Mouse (Mus musculus) heart, adult 2 months (tissue): ENCODE data around the gene Phox2a. TPM values are rescaled to one million over a fixed set of nuclear protein-coding genes. Genes with fewer than 3 reads are reported as not detected.
A peak's percentile ranks its signal among the peaks of the same experiment; 100 is the strongest.

Experiments
- DNase-seq, 2 experiments: peaks; one replicate each; pipeline ENCODE4 v3.0.0; 2021
- H3K27ac ChIP-seq: fragments of 200-600 bp; 2 replicates; pipeline ENCODE4 v1.8.1; 2022
- H3K27me3 ChIP-seq: fragments of 200-500 bp; 2 replicates; pipeline ENCODE4 v1.6.1; 2012; ENCODE audit warnings: mild to moderate bottlenecking, low read length, inconsistent platforms, mixed read lengths; ENCODE audit not compliant: control insufficient read depth, insufficient read depth
- H3K36me3 ChIP-seq: fragments of 200-500 bp; 2 replicates; pipeline ENCODE4 v1.6.1; 2012; ENCODE audit warnings: low read length, inconsistent platforms; ENCODE audit not compliant: control insufficient read depth, insufficient read depth
- H3K4me1 ChIP-seq: fragments of 200-500 bp; 2 replicates; pipeline ENCODE4 v1.6.1; 2011; ENCODE audit warnings: low read length; ENCODE audit not compliant: control insufficient read depth, insufficient read depth
- H3K4me3 ChIP-seq: fragments of 200-600 bp; 2 replicates; pipeline ENCODE4 v1.8.1; 2022
- H3K79me2 ChIP-seq: fragments of 200-500 bp; replicated peaks from 2 replicates; pipeline ENCODE4 v1.6.1; 2012; ENCODE audit warnings: mild to moderate bottlenecking, inconsistent platforms, low read length, moderate library complexity, mixed read lengths; ENCODE audit not compliant: control insufficient read depth, insufficient read depth
- H3K9ac ChIP-seq: fragments of 200-500 bp; 2 replicates; pipeline ENCODE4 v1.6.1; 2012; ENCODE audit warnings: low read depth, mild to moderate bottlenecking, control low read depth, inconsistent platforms, low read length, mixed read lengths
- CTCF ChIP-seq: fragments of 200-600 bp; IDR thresholded peaks from 2 replicates; pipeline ENCODE4 v1.8.1; 2022; ENCODE audit warnings: antibody characterized with exemption, mild to moderate bottlenecking, moderate library complexity
- EP300 ChIP-seq: fragments of 200-500 bp; IDR thresholded peaks from 2 replicates; pipeline ENCODE4 v1.6.1; 2011; ENCODE audit warnings: low read depth, low read length, control low read depth; ENCODE audit not compliant: insufficient read depth
- POLR2A ChIP-seq: fragments of 200-500 bp; IDR thresholded peaks from 2 replicates; pipeline ENCODE4 v1.6.1; 2011; ENCODE audit warnings: mild to moderate bottlenecking, low read depth, low read length, control low read depth; ENCODE audit not compliant: insufficient read depth
- WGBS: fragments of 180-500 bp; shearing (Covaris S2); methylation state at CpG from one replicate; pipeline ENCODE4 v1.1.7; 2018; 5-methylcytosine and 5-hydroxymethylcytosine counted together
- intact Hi-C: fragments of 180-260 bp; cut with DNase I; formaldehyde crosslinking; loops from one replicate; pipeline ENCODE4 v1.15.1; 2025
- polyA plus RNA-seq: library from polyadenylated mRNA; depleted of rRNA; stranded (reverse); fragments of >200 nt; gene quantifications from 2 replicates; pipeline ENCODE4 v1.2.3, GENCODE M21; 2012
- total RNA-seq, 2 experiments: library from RNA; stranded (reverse); gene quantifications; 2 replicates each; pipeline ENCODE4 v1.2.3; 2021

The Phox2a gene
- total and polyA plus RNA-seq, 3 experiments: 0.14 to 0.34 (median 0.33) TPM

DNA sequence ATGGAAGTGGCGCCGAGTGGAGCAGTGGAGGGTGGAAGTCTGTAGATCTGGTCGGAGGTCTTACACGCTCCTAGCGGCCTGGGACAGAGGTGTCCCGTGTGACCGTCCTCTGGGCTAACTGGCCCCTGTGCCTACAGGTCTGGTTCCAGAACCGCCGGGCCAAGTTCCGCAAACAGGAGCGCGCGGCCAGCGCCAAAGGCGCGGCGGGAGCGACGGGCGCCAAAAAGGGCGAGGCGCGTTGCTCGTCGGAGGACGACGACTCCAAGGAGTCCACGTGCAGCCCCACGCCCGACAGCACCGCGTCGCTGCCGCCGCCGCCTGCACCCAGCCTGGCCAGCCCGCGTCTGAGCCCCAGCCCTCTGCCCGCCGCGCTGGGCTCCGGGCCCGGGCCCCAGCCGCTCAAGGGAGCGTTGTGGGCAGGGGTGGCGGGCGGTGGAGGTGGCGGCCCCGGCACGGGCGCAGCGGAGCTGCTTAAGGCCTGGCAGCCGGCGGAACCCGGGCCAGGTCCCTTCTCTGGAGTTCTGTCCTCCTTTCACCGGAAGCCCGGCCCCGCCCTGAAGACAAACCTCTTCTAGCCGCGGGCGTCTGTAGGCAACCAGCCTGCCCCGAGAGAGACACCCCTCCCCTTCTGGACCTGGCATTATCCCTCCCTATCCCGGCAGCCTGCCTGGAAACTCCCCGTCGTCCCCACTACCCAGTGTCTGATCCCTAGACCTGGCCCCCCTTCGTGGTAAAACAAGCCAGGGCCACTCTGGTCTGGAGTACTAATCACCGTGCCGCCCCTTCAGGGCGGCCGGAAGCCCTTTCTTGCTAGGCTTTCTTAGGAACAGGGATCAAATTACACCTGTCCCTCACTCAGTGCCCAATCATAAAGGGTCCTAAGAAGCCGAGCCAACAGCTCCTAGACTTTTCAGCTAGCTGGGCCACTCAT is 3.7 kb downstream of the Phox2a start:
- peak; percentile 74 to 79 for DNase-seq
- intact Hi-C loops: no loop called here
- under 1% methylated on average over 71 of the region's 71 CpGs for WGBS
- Histone ChIP-seq H3K9ac (peak overlapping the region; percentile 67), H3K27me3 (peaks cover 17% of the 10 kb centered on the region), H3K36me3 (no peaks in the 10 kb centered on the region), H3K4me1 (peaks cover 3% of the 10 kb centered on the region; the same call in 1 of the 2 replicates), H3K27ac (peak overlapping the region; percentile 59), H3K79me2 (no peaks in the 10 kb centered on the region), H3K4me3 (peak overlapping the region; percentile 43)
- TF ChIP-seq CTCF (peak; percentile 14), POLR2A (no peak), EP300 (0 out of 2 replicates have a peak, but pooled peaks have one; percentile 3)

DNA sequence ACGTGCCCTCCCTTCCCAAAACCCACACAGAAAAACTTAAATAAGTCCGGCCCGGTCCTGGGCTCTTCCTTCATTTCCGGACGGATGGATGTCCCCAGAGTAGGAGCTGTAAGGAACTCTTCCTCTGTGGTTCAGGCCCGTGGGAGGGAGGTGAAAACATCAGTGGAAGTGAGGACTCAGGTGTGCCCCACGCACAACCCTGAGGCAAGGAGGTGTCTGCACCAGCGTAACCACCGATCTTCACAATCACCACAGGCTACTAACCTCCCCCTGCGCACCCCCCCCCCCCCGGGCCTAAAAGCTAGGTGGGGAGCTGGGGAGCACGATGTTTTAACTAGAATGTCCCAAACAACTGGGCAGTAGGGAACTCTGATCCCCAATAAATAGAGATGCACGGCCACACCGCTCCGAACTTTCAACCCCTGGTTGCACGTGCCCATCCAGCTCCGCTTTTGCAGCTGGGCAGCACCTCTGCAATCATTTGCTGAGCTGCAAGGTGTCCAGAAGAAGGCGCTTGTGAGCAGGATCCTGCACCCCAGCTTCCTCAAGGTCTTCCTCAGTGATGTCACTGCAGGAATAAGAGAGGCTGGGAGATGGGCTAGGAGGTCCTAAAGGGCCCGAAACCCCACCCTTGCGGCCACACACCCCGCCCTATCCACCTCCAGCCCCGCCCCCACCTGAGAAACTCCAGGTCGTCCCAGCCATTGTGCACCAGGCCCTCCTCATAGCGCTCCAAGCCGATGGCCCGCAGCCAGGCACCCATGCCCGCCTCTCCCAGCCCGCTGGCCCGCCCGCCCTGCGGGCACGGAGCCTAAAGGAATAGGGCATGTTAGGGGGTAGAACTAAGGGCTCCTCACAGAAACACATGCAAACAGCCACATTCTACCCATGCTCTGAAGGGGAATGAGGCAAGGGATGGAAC is 5.0 kb downstream of the Phox2a start:
- Histone ChIP-seq H3K4me3 (no peak overlapping the region), H3K36me3 (no peaks in the 10 kb centered on the region; the same call in 1 of the 2 replicates), H3K9ac (no peak overlapping the region), H3K4me1 (peaks cover 3% of the 10 kb centered on the region; the same call in 1 of the 2 replicates), H3K79me2 (no peaks in the 10 kb centered on the region), H3K27ac (no peak overlapping the region), H3K27me3 (peaks cover 14% of the 10 kb centered on the region)
- 61% methylated on average over 32 of the region's 32 CpGs for WGBS
- DNase-seq: peak; percentile 33 to 38
- TF ChIP-seq EP300 (no peak), CTCF (peak; percentile 57)
- intact Hi-C loops: no loop called here

DNA sequence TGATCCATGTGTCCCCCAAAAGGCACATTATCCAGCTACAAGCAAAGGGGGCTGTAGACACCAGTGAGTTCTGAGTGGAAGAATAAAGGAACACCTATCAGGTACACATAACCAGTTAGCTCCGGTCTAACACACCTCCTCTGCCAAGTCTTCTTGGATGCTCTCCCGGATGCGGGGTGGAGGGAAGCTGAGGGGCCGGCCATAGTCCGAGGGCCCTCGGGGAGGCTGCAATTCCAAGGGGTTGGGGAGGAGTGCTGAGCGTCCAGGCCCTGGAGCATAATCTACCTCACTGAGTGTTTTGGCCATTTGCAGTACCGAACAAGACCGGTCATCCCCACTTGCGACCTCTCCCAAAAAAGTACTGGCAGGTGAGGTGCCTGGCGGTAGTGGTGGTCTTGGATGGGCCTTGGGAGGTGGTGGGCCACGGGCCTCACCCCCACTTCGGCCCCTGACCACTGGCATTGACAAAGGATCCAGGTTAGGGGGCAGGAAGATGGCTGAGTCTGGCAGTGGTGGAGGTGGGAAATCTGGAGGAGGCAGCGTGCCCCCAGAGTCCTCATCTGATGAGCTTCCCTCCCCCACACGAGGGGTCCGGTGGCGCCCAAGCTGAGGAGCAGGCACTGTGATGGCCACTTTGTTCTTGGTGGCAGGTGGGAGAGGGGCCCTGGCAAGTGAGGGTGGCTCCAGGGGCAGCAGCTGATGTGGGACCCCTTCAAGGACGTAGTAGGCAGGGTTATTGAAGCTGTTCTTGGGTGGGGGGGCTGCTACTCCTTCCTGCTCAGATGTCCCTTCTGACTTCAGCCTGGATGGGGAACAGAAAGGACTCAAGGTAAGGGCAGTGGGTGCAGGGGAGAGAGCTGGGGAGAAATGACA is 5.9 kb downstream of the Phox2a start:
- H3K27ac ChIP-seq: no peak overlapping the region
- H3K27me3 ChIP-seq: peaks cover 6% of the 10 kb centered on the region
- intact Hi-C loops: no loop called here
- no peaks in the 10 kb centered on the region; the same call in 1 of the 2 replicates for H3K36me3 ChIP-seq
- 66% methylated on average over 18 of the region's 18 CpGs for WGBS
- TF ChIP-seq CTCF (no peak), EP300 (no peak), POLR2A (no peak)
- H3K9ac ChIP-seq: no peak overlapping the region
- H3K79me2 ChIP-seq: no peaks in the 10 kb centered on the region
- H3K4me1 ChIP-seq: peaks cover 3% of the 10 kb centered on the region; the same call in 1 of the 2 replicates
- H3K4me3 ChIP-seq: no peak overlapping the region
- peak; percentile 16 to 30 for DNase-seq

DNA sequence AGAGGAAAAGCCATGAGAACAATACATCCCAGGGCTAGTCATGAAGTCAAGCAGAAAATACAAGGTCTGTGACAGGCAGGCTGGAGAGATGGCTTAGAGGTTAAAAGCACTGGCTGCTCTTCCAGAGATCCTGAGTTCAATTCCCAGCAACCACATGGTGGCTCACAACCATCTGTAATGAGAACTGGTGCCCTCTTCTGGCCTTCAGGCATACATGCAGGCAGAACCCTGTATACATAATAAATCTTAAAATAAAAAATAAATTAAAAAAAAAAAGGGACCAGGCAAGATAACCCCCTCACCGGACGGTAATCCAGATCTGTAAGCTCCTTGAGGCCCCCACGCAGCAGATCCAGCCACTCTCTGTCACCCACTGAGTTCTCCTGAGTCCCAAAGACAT is 12.3 kb downstream of the Phox2a start:
- Histone ChIP-seq H3K36me3 (peaks cover 3% of the 10 kb centered on the region), H3K27me3 (no peaks in the 10 kb centered on the region), H3K27ac (no peak overlapping the region), H3K4me1 (peaks cover 3% of the 10 kb centered on the region), H3K9ac (no peak overlapping the region), H3K79me2 (no peaks in the 10 kb centered on the region), H3K4me3 (no peak overlapping the region)
- no peak for DNase-seq
- 100% methylated on average over 3 of the region's 3 CpGs for WGBS
- intact Hi-C loops: no loop called here
- TF ChIP-seq CTCF: peak; percentile 55
- TF ChIP-seq EP300: no peak
- TF ChIP-seq POLR2A: no peak

- no peak overlapping the region for H3K9ac ChIP-seq
- no peak overlapping the region; the same call in 1 of the 2 replicates for H3K27ac ChIP-seq
- intact Hi-C loops: no loop called here
- H3K36me3 ChIP-seq: peaks cover 4% of the 10 kb centered on the region
- no peak overlapping the region for H3K4me3 ChIP-seq
- peak in 1 of 2 experiments; percentile 19 for DNase-seq
- 82% methylated on average over 8 of the region's 8 CpGs for WGBS
- no peak for TF ChIP-seq CTCF
- no peak for TF ChIP-seq POLR2A
- TF ChIP-seq EP300: no peak
- no peaks in the 10 kb centered on the region for H3K27me3 ChIP-seq
- peaks cover 2% of the 10 kb centered on the region; the same call in 1 of the 2 replicates for H3K79me2 ChIP-seq
- H3K4me1 ChIP-seq: peaks cover 5% of the 10 kb centered on the region
Observed at GRCm38 (mm10) chr7:101831437-101831836, 13.3 kb downstream of the Phox2a start.
